Mouse (Mus musculus) midbrain, postnatal 0 days (tissue): ENCODE data around the gene Pfkfb3. TPM values are rescaled to one million over a fixed set of nuclear protein-coding genes. Genes with fewer than 3 reads are reported as not detected.

Source experiments
- ATAC-seq: fragments of 200-750 bp; cut with Nextera tagmentation; 2 replicates; pipeline ENCODE4 v1.8.0; 2017; ENCODE audit warnings: moderate number of reproducible peaks, mild to moderate bottlenecking, moderate TSS enrichment, moderate library complexity; ENCODE audit not compliant: low FRiP score
- DNase-seq: peaks from one replicate; pipeline ENCODE4 v3.0.0-alpha.2; 2015; ENCODE audit warnings: low spot score
- H3K27ac ChIP-seq: fragments of 300-500 bp; sonication (generic); 2 replicates; pipeline ENCODE4 v1.5.1; 2014; ENCODE audit warnings: low read depth, mild to moderate bottlenecking, low read length, mixed read lengths
- H3K27me3 ChIP-seq: fragments of 300-500 bp; sonication (generic); 2 replicates; pipeline ENCODE4 v1.6.1; 2014; ENCODE audit warnings: low read length, control low read depth, mixed read lengths; ENCODE audit not compliant: insufficient read depth
- H3K36me3 ChIP-seq: fragments of 300-500 bp; sonication (generic); 2 replicates; pipeline ENCODE4 v1.6.1; 2014; ENCODE audit warnings: low read length, control low read depth, mixed read lengths; ENCODE audit not compliant: insufficient read depth
- H3K4me1 ChIP-seq: fragments of 300-500 bp; sonication (generic); 2 replicates; pipeline ENCODE4 v1.6.1; 2014; ENCODE audit warnings: mild to moderate bottlenecking, control low read depth, antibody characterized with exemption, low read length, mixed read lengths; ENCODE audit not compliant: insufficient read depth
- H3K4me2 ChIP-seq: fragments of 300-500 bp; sonication (generic); 2 replicates; pipeline ENCODE4 v1.6.1; 2014; ENCODE audit warnings: low read depth, mild to moderate bottlenecking, low read length, mixed read lengths; ENCODE audit not compliant: poor library complexity, severe bottlenecking
- H3K4me3 ChIP-seq: fragments of 300-500 bp; sonication (generic); 2 replicates; pipeline ENCODE4 v1.5.1; 2014; ENCODE audit warnings: low read depth, mild to moderate bottlenecking, low read length, moderate library complexity
- H3K9ac ChIP-seq: fragments of 300-500 bp; sonication (generic); replicated peaks from 2 replicates; pipeline ENCODE4 v1.6.1; 2014; ENCODE audit warnings: mild to moderate bottlenecking, low read length, moderate library complexity, mixed read lengths; ENCODE audit not compliant: poor library complexity, severe bottlenecking
- H3K9me3 ChIP-seq: fragments of 300-500 bp; sonication (generic); 2 replicates; pipeline ENCODE4 v1.6.1; 2016; ENCODE audit warnings: low read length, control low read depth
- CTCF ChIP-seq: IDR thresholded peaks from 2 replicates; pipeline ENCODE4 v1.5.1; 2016; ENCODE audit warnings: antibody characterized with exemption, mild to moderate bottlenecking
- WGBS: fragments of 180-500 bp; shearing (Covaris S2); extraction: QIAGEN DNeasy Blood & Tissue Kit; methylation state at CpG from one replicate; pipeline ENCODE4 v1.1.7; 2014; 5-methylcytosine and 5-hydroxymethylcytosine counted together
- polyA plus RNA-seq: library from polyadenylated mRNA; unstranded; fragments of >200 nt; fragmentation: Nextera tagmentation; extraction: Ambion mirVana; gene quantifications from 2 replicates; pipeline ENCODE4 v1.2.1, GENCODE M21; 2015
- total RNA-seq: library from RNA; depleted of rRNA; stranded (reverse); fragments of >200 nt; gene quantifications from 2 replicates; pipeline ENCODE4 v1.2.3, GENCODE M21; 2014

Gene Pfkfb3
- total and polyA plus RNA-seq, 2 experiments from 2014 or later, result 14.7 to 23.5 TPM

- Histone ChIP-seq H3K4me3 (peak overlapping the region; percentile 65), H3K9me3 (no peaks in the 10 kb centered on the region), H3K36me3 (no peaks in the 10 kb centered on the region), H3K9ac (peak overlapping the region; percentile 34), H3K27ac (peak overlapping the region; percentile 65; the same call in 1 of the 2 replicates), H3K4me2 (peak overlapping the region; percentile 95), H3K27me3 (peaks cover 6% of the 10 kb centered on the region; the same call in 1 of the 2 replicates), H3K4me1 (no peaks in the 10 kb centered on the region; the same call in 1 of the 2 replicates)
- peak; percentile 63 for ATAC-seq
- 0 out of 2 replicates have a peak, but pooled peaks have one; percentile 8 for TF ChIP-seq CTCF
- WGBS, result 1% methylated on average over 27 of the region's 39 CpGs
- DNase-seq, result peak; percentile 88
Measured at GRCm38 (mm10) chr2:11502901-11503431, 50.9 kb downstream of the Pfkfb3 start.

- Histone ChIP-seq H3K4me3 (peak overlapping the region; percentile 65), H3K36me3 (no peaks in the 10 kb centered on the region), H3K4me1 (no peaks in the 10 kb centered on the region; the same call in 1 of the 2 replicates), H3K9me3 (no peaks in the 10 kb centered on the region), H3K27me3 (peaks cover 6% of the 10 kb centered on the region; the same call in 1 of the 2 replicates), H3K4me2 (peak overlapping the region; percentile 95), H3K9ac (peak overlapping the region; percentile 34; the same call in 1 of the 2 replicates), H3K27ac (no peak overlapping the region)
- TF ChIP-seq CTCF, result no peak
- under 1% methylated on average over 15 of the region's 15 CpGs for WGBS
- peak; percentile 11 for DNase-seq
- peak; percentile 21; the same call in 1 of the 2 replicates for ATAC-seq
Measured at GRCm38 (mm10) chr2:11502255-11502765, 51.6 kb downstream of the Pfkfb3 start.

DNA sequence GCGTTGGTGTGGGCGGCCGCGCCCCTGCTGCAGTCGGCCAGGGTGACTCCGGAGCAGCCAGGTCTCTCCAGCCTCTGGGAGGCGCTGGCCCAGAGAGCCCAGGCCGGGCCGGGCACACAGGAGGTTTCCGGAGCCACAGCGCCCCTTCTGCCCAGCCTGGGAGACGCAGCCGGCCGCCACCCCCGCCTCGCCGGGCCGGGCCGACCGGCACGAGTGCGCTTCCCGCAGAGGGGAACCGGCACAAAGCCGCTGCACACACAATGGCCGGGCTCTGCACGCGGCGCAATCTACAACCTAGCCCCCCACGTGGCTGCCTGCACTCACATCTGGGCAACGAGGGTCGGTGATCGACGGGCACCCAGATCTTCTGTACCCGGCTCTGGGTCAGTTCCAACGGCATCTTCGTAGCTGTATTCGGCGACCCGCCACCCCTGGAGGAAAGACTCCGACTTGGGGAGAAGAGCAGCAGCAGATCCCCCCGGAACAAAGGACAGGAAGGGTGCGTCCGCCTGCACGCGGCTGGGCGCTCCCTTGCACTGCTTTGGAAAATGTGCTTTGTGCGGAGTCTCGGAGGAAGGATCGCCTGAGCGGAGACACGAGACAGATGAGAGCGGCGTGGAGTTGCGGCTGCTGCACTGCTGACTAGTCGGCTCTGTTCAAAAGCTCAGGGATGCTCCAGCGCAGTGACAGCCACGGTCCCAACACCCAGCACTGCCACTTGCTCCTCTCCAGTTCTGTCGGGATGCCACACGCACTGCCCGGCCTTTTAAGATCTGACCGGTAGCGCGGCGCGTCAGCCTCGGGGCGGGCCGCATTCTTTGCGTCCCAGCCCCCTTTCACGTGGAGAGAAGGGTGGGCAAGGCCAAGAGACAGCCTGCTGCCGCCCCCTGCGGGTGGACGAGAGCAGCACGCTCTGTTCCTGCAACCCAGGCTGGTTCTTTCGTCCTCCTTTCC is 52.3 kb downstream of the Pfkfb3 start:
- ATAC-seq (peak; percentile 90), DNase-seq (peak; percentile 95)
- Histone ChIP-seq H3K4me3 (peak overlapping the region; percentile 65), H3K4me1 (no peaks in the 10 kb centered on the region; the same call in 1 of the 2 replicates), H3K27me3 (peaks cover 6% of the 10 kb centered on the region; the same call in 1 of the 2 replicates), H3K9ac (peak overlapping the region; percentile 81), H3K9me3 (no peaks in the 10 kb centered on the region), H3K27ac (peak overlapping the region; percentile 85), H3K36me3 (no peaks in the 10 kb centered on the region), H3K4me2 (peak overlapping the region; percentile 95)
- 0% methylated on average over 71 of the region's 76 CpGs for WGBS
- peak; percentile 91 for TF ChIP-seq CTCF

- Histone ChIP-seq H3K4me1 (no peaks in the 10 kb centered on the region; the same call in 1 of the 2 replicates), H3K27me3 (peaks cover 6% of the 10 kb centered on the region; the same call in 1 of the 2 replicates), H3K9me3 (no peaks in the 10 kb centered on the region), H3K4me3 (peak overlapping the region; percentile 65), H3K36me3 (no peaks in the 10 kb centered on the region), H3K9ac (peak overlapping the region; percentile 81), H3K27ac (peak overlapping the region; percentile 85), H3K4me2 (peak overlapping the region; percentile 95)
- no peak for TF ChIP-seq CTCF
- 6% methylated on average over 8 of the region's 8 CpGs for WGBS
- ATAC-seq (no peak), DNase-seq (no peak)
Measured at GRCm38 (mm10) chr2:11500666-11501065, 53.2 kb downstream of the Pfkfb3 start.

GRCm38 (mm10) chr2:11496601-11497031 is 57.3 kb downstream of the Pfkfb3 start:
- H3K9me3 ChIP-seq, result no peaks in the 10 kb centered on the region
- no peak overlapping the region for H3K4me3 ChIP-seq
- no peak for ATAC-seq
- peaks cover 19% of the 10 kb centered on the region for H3K36me3 ChIP-seq
- TF ChIP-seq CTCF, result no peak
- 83% methylated on average over 3 of the region's 3 CpGs for WGBS
- no peaks in the 10 kb centered on the region for H3K27me3 ChIP-seq
- peak; percentile 40 for DNase-seq
- H3K9ac ChIP-seq, result no peak overlapping the region
- H3K4me1 ChIP-seq, result no peaks in the 10 kb centered on the region; the same call in 1 of the 2 replicates
- H3K27ac ChIP-seq, result no peak overlapping the region
- no peak overlapping the region for H3K4me2 ChIP-seq
